Mouse (Mus musculus): ENCODE results near the gene Papss1.

GRCm38 (mm10) chr3:131628931-131629330 is 64.4 kb downstream of the Papss1 start:
- TF ChIP-seq POLR2A (IDR thresholded peaks at IDR 0.05; ENCODE audit: low read depth, low read length) (no peak), CTCF (conservative IDR thresholded peaks at IDR 0.05; ENCODE audit: insufficient read depth, insufficient read length, low read depth, low read length) (no peak)
